Mouse (Mus musculus): ENCODE results near the gene Msh4. TPM values are rescaled to one million over a fixed set of nuclear protein-coding genes. Genes with fewer than 3 reads are reported as not detected.

Msh4 gene
- total RNA-seq, 2 experiments from 2014 or later: 0.25 to 0.50 TPM

- intact Hi-C loops (cut with DNase I): no loop called here
Observed at GRCm38 (mm10) chr3:153826616-153827015, 79.3 kb downstream of the Msh4 start.

GRCm38 (mm10) chr3:153825197-153825596 is 80.7 kb downstream of the Msh4 start:
- intact Hi-C loops (cut with DNase I): no loop called here
- no peak for DNase-seq (ENCODE audit: low spot score in 2 of 2)

More at GRCm38 (mm10) chr3:153826616-153827015, 79.3 kb downstream of the Msh4 start:
- DNase-seq (ENCODE audit: low spot score in 2 of 2): no peak

GRCm38 (mm10) chr3:153823671-153824515 is 82.0 kb downstream of the Msh4 start:
- intact Hi-C loops (cut with DNase I): no loop called here
- no peak for DNase-seq (ENCODE audit: low spot score in 2 of 2)

GRCm38 (mm10) chr3:153819438-153819837 is 86.5 kb downstream of the Msh4 start:
- intact Hi-C loops (cut with DNase I): no loop called here
- DNase-seq (ENCODE audit: low spot score in 2 of 2): no peak

GRCm38 (mm10) chr3:153818723-153819122 is 87.2 kb downstream of the Msh4 start:
- intact Hi-C loops (cut with DNase I): no loop called here
- DNase-seq (ENCODE audit: low spot score in 2 of 2): no peak

- DNase-seq (ENCODE audit: low spot score in 2 of 2): no peak
- intact Hi-C loops (cut with DNase I): no loop called here
Observed at GRCm38 (mm10) chr3:153817376-153817890, 88.5 kb downstream of the Msh4 start.

GRCm38 (mm10) chr3:153814026-153814425 is 91.9 kb downstream of the Msh4 start:
- intact Hi-C loops (cut with DNase I): no loop called here
- DNase-seq (ENCODE audit: low spot score in 2 of 2): no peak

GRCm38 (mm10) chr3:153808406-153808805 is 97.5 kb downstream of the Msh4 start:
- no peak for DNase-seq (ENCODE audit: low spot score in 2 of 2)
- intact Hi-C loops (cut with DNase I): no loop called here

GRCm38 (mm10) chr3:153807444-153808149 is 98.3 kb downstream of the Msh4 start:
- intact Hi-C loops (cut with DNase I): loop anchor here (2.0 kb wide), 1 partner anchor 149 kb away; no protein-coding TSS in a partner anchor
- DNase-seq (ENCODE audit: low spot score in 2 of 2): no peak

Other genes starting within 250 kb of the Msh4 start
- gene St6galnac3, start 181.0 kb downstream of the Msh4 start, total RNA-seq (2021): 10 to 100 TPM; 13.6 to 14.7 TPM
- gene Asb17, start 61.9 kb downstream of the Msh4 start, total RNA-seq (2021): not detected
- gene Rabggtb, start 6.9 kb upstream of the Msh4 start, total RNA-seq (2021): 10 to 100 TPM; 64.9 TPM
- gene Acadm, start 38.5 kb upstream of the Msh4 start, total RNA-seq (2021): 10 to 100 TPM; 39.9 to 46.3 TPM
- gene Slc44a5, start 67.3 kb upstream of the Msh4 start, total RNA-seq (2021): 10 to 100 TPM in 1 of 2 experiments, 1 to 10 TPM in 1; 8.7 to 10.3 TPM

All from left cerebral cortex, postnatal 25 days (tissue).